Mouse (Mus musculus) liver, postnatal 0 days (tissue): Measurements from ENCODE around the gene Gm26897.

ENCODE experiments used
- CTCF ChIP-seq: sonication (generic); IDR thresholded peaks from 2 replicates; pipeline ENCODE4 v1.5.1; 2016; ENCODE audit warnings: antibody characterized with exemption, low read depth
- EP300 ChIP-seq: IDR thresholded peaks from 2 replicates; pipeline ENCODE4 v1.6.1; 2016; ENCODE audit warnings: antibody characterized with exemption, low read depth, mild to moderate bottlenecking

GRCm38 (mm10) chr5:111701634-111702329 lies 31.9 kb upstream of the Gm26897 start:
- TF ChIP-seq CTCF (no peak), EP300 (no peak)
